Mouse (Mus musculus) neural tube, embryonic 14.5 days (tissue): Measurements from ENCODE around the gene BC024063. TPM values are rescaled to one million over a fixed set of nuclear protein-coding genes. Genes with fewer than 3 reads are reported as not detected.

Experiments
- ATAC-seq: fragments of 200-750 bp; cut with Nextera tagmentation; 2 replicates; pipeline ENCODE4 v1.8.0; 2017; ENCODE audit warnings: low read depth, mild to moderate bottlenecking, moderate TSS enrichment, moderate library complexity
- H3K27ac ChIP-seq: fragments of 300-500 bp; sonication (generic); 2 replicates; pipeline ENCODE4 v1.5.1; 2014; ENCODE audit warnings: low read depth, mild to moderate bottlenecking, control low read depth, low read length, moderate library complexity, mixed read lengths
- H3K27me3 ChIP-seq: fragments of 300-500 bp; sonication (generic); 2 replicates; pipeline ENCODE4 v1.6.1; 2014; ENCODE audit warnings: low read length; ENCODE audit not compliant: control insufficient read depth, insufficient read depth
- H3K36me3 ChIP-seq: fragments of 300-500 bp; sonication (generic); 2 replicates; pipeline ENCODE4 v1.6.1; 2014; ENCODE audit warnings: low read length, mixed read lengths; ENCODE audit not compliant: control insufficient read depth, insufficient read depth
- H3K4me1 ChIP-seq: fragments of 300-500 bp; sonication (generic); 2 replicates; pipeline ENCODE4 v1.6.1; 2014; ENCODE audit warnings: low read length; ENCODE audit not compliant: control insufficient read depth, insufficient read depth
- H3K4me2 ChIP-seq: fragments of 300-500 bp; sonication (generic); 2 replicates; pipeline ENCODE4 v1.6.1; 2014; ENCODE audit warnings: mild to moderate bottlenecking, low read depth, low read length, control low read depth
- H3K4me3 ChIP-seq: fragments of 300-500 bp; sonication (generic); 2 replicates; pipeline ENCODE4 v1.5.1; 2014; ENCODE audit warnings: low read depth, low read length, control low read depth, mixed read lengths
- H3K9ac ChIP-seq: fragments of 300-500 bp; sonication (generic); replicated peaks from 2 replicates; pipeline ENCODE4 v1.6.1; 2014; ENCODE audit warnings: low read depth, mild to moderate bottlenecking, control low read depth, low read length, mixed read lengths
- H3K9me3 ChIP-seq: fragments of 300-500 bp; sonication (generic); 2 replicates; pipeline ENCODE4 v1.6.1; 2016; ENCODE audit warnings: low read length; ENCODE audit not compliant: control insufficient read depth
- WGBS: fragments of 180-500 bp; shearing (Covaris S2); extraction: QIAGEN DNeasy Blood & Tissue Kit; methylation state at CpG from one replicate; pipeline ENCODE4 v1.1.7; 2014; 5-methylcytosine and 5-hydroxymethylcytosine counted together
- polyA plus RNA-seq: library from polyadenylated mRNA; unstranded; fragments of >200 nt; fragmentation: Nextera tagmentation; extraction: Ambion mirVana; gene quantifications from 2 replicates; pipeline ENCODE4 v1.2.1, GENCODE M21; 2014

BC024063 gene
- polyA plus RNA-seq, 1 experiment from 2014 or later = 11.0 TPM

- Histone ChIP-seq H3K9ac (no peak overlapping the region), H3K4me2 (no peak overlapping the region), H3K4me3 (no peak overlapping the region), H3K27ac (no peak overlapping the region), H3K4me1 (no peaks in the 10 kb centered on the region), H3K9me3 (peaks cover 35% of the 10 kb centered on the region), H3K36me3 (peaks cover 14% of the 10 kb centered on the region), H3K27me3 (no peaks in the 10 kb centered on the region)
- ATAC-seq = no peak
- 98% methylated on average over 1 of the region's 1 CpGs for WGBS
Observed at GRCm38 (mm10) chr10:82145282-82145681, 62.1 kb downstream of the BC024063 start.

- ATAC-seq = no peak
- peaks cover 53% of the 10 kb centered on the region for H3K9me3 ChIP-seq
- H3K9ac ChIP-seq = no peak overlapping the region
- no peak overlapping the region for H3K27ac ChIP-seq
- no peaks in the 10 kb centered on the region for H3K4me1 ChIP-seq
- peaks cover 31% of the 10 kb centered on the region for H3K36me3 ChIP-seq
- no peak overlapping the region for H3K4me3 ChIP-seq
- no peaks in the 10 kb centered on the region for H3K27me3 ChIP-seq
- 84% methylated on average over 4 of the region's 4 CpGs for WGBS
- H3K4me2 ChIP-seq = no peak overlapping the region
Observed at GRCm38 (mm10) chr10:82147571-82147970, 64.4 kb downstream of the BC024063 start.

Other genes with a start within 250 kb of the BC024063 start
- gene Gm32687, start 219.4 kb upstream of the BC024063 start, polyA plus RNA-seq = 14.9 and 16.5 TPM in 2 replicates
- 8.8 and 10.3 TPM in 2 replicates for gene Zfp781, start 152.9 kb upstream of the BC024063 start, polyA plus RNA-seq
- 14.3 and 16.1 TPM in 2 replicates for gene Zfp873, start 35.2 kb upstream of the BC024063 start, polyA plus RNA-seq
- 11.0 and 14.3 TPM in 2 replicates for gene AU041133, start 44.7 kb downstream of the BC024063 start, polyA plus RNA-seq
- gene Zfp938, start 157.9 kb downstream of the BC024063 start, polyA plus RNA-seq = 32.7 and 35.8 TPM in 2 replicates
- not detected in 2 replicates for gene 4932415D10Rik, start 233.2 kb downstream of the BC024063 start, polyA plus RNA-seq